Mouse (Mus musculus) adipocyte (in vitro differentiated cells): ENCODE data around the gene Pik3ca.
A peak's percentile ranks its signal among the peaks of the same experiment; 100 is the strongest.

Source experiments
- DNase-seq: peaks from one replicate; pipeline ENCODE4 v3.0.0-alpha.2; 2016; ENCODE audit warnings: low spot score

The Pik3ca gene

DNA sequence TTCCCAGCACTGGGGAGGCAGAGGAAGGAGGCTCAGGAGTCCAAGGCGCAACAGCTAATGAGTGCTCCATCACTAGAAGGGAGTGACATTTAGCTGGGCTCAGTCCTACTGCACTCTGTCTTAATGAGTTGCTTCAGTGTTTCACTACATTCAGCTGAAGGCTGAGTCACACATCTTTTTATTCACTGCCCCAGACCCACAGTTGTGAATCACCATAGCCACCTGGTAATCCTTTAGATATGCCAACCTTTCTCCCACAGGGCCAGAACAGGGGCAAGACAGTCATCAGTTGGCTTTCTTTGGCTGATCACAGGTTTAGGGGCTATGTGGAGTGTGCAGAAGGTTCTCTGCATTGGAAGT, 99.2 kb downstream of the Pik3ca start:
- no peak for DNase-seq

DNA sequence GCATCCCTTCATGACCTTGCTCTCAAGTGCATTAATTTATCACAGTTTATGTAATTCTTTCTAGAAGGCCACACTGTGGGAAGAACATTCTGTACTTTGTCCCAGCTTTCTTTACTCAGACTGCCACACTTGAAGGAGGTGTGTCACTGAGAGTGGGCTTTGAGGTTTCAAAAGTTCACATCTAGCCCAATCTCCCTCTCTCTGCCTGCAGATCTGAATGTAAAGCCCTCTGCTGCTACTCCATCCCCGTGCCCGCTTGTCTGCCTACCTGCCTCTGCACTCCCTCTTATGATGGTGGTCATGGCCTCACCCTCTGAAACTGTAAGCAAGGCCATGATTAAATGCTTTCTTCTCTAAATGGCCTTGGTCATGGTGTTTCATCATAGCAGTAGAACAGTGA, 102.9 kb downstream of the Pik3ca start:
- DNase-seq = no peak

DNA sequence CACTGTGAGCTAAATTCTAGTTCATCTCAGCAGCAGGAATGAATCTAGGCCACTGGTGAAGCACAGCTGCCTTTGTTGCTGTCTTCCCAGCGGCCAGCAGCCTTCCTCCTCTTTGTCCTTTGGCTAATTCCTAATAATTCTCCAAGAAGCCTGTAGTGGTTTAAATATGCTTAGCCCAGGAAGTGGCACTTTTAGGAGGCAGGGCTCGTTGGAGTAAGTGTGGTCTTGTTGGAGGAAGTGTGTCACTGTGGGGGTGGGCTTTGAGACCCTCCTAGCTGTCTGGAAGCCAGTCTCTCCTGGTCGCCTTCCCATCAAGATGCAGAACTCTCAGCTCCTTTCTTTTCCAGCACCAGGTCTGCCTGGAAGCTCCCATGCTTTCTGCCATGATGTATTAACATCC, 108.4 kb downstream of the Pik3ca start:
- DNase-seq = no peak

DNA sequence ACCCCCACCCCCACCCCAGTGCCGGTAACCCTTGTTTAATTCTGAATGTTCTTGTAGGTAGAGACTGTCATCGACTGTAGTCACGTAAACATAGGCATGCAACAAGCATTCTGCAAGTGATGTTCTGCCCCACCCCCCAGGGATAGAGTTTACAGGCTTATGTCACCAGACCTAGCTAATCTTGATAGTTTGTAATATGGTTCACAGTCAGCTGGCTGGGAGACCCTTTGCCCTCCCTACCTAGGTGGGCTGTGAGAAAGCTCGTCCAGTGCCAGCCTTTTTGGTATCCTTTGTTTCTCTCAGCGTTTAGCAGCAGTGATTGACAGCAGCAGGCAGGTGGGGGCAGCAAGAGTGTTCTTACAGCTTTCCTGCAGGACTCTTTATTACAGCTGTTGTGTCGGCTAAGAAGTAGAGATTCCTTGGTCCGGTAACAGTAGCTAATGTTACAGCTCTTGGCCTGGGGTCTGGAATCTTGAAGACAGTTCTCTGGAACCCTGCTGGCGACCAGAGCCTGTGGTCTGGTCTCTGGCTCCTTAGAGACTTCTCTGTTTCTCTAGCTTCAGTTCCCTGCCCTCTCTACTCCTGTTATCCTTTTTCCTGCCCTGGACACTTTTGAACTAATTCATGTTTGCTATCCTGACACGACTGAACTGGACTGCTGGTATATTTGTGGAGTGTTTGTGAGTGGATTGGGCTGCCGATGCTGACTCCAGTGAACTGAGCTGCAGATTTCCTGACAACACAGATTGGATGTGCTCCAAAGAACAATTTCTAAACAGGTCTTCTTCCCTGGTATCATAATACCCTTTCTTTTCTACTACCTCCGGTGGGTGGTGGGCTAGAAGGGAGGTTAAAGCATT, 109.1 kb downstream of the Pik3ca start:
- no peak for DNase-seq

DNA sequence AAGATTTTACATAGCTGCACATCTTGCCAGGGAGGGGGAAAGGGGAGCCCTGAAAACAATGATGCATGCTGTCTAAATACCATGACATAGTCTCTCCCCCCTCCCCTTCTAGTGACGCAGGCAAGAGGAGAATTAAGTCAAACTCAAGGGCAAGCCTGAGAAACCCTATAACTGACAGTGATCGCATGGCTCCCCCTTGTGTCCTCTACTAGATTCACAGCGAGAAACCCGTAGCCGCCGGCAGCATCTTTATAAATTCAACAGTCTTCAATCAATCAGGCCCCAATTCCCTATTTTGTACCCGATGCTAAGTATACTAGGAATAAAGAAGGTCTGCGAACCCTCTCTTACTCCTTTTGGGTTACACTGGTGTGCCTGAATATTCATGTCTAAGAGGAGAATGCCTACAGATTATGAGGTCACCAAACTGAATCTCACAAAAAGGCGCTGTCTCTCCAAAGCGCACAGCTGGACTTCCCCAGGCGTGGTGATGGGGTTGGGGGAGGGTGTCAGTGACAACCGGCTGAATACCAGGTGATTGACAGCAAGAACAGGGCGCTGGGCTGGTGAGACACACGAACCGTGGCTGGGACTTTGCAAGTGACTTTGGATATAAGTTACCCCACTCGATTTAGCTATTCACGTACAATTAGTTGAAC, 111.3 kb downstream of the Pik3ca start:
- peak; percentile 84 for DNase-seq

DNA sequence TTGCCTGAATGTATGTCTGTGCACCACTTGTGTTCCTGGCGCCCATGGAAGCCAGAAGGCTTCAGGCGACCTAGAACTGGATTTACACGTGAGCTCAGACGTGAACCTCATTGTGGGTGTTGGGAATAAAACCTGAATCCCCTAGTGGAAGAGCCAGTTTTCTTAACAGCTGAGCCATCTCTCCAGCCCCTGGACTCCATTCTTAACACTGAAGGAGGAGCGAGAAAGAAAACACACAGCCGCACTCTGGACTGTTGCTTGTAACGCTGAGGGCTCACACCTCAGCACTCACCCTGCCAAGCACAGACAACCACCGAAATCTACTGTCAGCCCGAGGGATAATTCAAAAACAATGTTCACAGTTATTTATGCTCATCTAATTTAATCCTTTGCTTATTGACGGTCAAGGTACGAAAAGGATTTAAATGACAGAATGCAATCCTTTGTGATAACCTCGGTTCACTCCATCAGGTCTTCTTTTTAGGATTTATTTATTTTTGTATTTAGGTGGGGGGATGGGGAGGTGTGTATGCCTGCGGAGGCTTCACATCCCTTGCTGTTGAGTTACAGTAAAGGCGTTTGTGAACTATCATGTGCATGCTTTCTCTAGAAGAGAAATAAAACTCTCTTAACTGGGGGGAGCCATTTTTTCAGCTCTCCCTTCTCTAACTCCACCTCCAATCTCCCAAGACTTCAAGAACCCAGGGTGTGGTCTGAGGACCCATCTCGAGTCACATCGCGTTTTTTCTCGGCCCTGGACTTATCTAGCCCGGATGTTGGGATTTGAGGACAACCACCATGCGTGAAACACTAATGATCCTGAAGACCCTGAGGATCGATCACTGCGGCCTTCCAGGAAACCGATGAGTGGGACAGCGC, 112.3 kb downstream of the Pik3ca start, which contains the start of gene Zfp639:
Zfp639 (plus strand) TSS at position 764 of the 879 bp plus-strand sequence.
- peak; percentile 17 for DNase-seq

DNA sequence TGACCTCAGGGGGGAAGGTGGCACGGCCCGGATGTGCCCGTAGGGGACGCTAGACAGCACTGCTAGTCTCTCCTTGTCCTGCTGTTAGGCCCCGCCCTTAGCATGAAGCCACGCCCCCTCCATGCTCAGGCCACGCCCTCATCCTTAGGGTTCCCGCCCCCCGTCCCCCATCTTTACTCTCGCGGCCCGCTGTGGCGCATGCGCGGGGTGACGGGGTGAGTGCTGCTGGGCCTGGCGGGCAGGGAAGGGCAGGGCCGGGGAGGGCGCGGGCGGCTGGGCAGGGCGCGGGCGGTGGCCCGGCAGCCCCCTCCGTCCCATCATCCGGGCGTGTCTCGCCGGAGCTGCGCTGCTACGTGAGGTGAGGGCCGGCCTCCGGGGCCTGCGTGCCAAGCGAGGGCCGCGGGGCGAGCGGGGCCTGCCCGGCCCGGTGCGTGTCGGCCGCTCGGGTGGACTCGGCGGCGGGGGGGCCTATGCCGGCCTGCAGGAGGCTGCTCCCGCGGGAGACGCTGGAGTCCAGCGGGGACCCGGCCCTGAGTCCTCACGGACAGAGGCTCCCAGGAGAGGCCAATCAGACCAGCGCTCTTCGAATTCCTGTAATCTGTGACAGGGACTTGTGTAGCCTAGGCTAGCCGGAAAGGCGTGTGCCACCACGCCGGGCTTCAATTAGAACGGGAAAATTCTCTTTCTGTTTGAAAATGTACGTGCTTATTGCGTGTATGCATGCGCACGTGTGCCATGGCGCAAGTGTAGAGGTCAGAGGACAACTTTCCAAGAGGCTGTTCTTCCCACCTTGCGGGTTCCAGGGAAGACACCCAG, 113.1 kb downstream of the Pik3ca start:
- peak; percentile 98 for DNase-seq

DNA sequence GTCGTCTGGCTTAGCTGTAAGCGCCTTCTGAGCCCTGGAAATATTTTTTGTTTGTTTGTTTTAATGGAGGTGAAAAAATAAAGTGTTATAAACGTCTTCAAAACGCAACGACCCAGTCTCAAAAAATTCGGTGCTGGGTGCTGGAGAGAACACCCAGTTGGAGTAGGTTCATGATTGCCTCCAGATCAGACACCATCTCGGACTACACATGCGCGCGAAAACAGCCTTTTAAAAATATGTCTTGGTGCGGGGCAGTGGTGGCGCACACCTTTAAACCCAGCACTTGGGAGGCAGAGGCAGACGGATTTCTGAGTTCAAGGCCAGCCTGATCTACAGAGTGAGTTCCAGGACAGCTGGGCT, 113.7 kb downstream of the Pik3ca start:
- DNase-seq = peak; percentile 57

DNA sequence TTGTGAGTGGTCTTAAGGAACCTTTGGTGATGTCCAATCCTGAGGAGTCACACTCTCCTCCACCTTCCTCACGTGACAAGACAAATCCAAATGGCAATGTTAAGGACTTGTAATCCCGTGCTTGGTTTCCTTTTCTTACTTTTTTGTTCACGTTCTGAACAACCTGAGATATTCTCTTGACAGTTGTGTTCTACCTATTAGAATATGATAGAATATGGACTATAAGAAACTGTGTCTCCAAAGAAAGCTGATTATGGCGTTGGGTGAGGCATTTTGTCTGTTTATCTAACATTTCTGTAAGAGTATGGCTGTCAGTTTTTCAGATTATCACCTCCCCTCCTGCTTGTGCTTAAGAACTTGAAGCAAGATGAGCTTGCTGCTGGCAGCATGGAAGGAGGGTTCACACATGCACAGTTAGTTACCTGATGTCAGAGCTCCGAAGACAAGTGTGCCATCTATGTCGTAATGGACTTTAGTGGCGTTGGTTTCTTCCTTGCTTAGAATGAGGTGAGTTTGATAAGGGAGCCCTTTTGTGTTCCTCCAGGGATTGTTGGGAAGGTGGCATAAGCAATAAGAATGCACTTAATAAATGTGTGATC, 115.3 kb downstream of the Pik3ca start:
- DNase-seq = no peak

DNA sequence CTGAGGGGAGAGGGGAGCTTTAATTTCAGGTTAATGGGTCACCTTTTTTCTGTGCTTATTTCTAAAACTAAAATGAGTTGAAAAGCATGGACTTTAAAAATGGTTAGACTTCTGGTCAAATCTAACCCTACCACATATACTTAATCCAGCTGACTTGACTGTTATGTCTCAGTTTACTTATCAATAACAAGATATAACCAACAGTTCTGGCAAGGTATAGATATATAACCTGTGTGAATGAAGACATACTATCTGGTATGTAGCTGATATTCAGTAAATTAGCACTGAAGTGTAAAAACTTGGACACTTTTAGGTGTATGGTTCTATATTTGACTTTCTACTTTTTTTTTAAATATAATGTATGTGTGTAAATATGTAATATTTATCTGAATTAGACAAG, 116.1 kb downstream of the Pik3ca start:
- DNase-seq = no peak
